ENCODE assay signal across 13 mouse cellular contexts in genomic region chr13:107573499-107574355, GRCm38 (mm10).
DNase-seq lines count a peak whose midpoint lies in the region; ATAC-seq lines count a peak whose summit lies in the region.
"Had no signal": no experiment of that assay in that cellular context is flagged by ENCODE, and none has a peak within 500 bp of the region (broad histone marks: within the 10 kb centered on the region; RNA-seq: fewer than 3 reads in every experiment).

No protein-coding gene starts in this region.

- H3K4me2 ChIP-seq in midbrain, embryonic 11.5 days: no peak overlapping the region
- H3K4me2 ChIP-seq: liver, embryonic 15.5 days had no signal

- no peaks in the 10 kb centered on the region for H3K36me3 ChIP-seq in midbrain, embryonic 11.5 days (ENCODE audit: control insufficient read depth, insufficient read depth, low read length)
- no peaks in the 10 kb centered on the region for H3K36me3 ChIP-seq in midbrain, embryonic 10.5 days
- H3K36me3 ChIP-seq: liver, embryonic 15.5 days had no signal

- H3K9me3 ChIP-seq in midbrain, embryonic 11.5 days (ENCODE audit: control insufficient read depth, low read length): no peaks in the 10 kb centered on the region
- H3K9me3 ChIP-seq in midbrain, embryonic 10.5 days (replicated peaks): no peaks in the 10 kb centered on the region
- H3K9me3 ChIP-seq: liver, embryonic 15.5 days had no signal

- no peak for ATAC-seq in midbrain, embryonic 11.5 days (ENCODE audit: low FRiP score)

- no peak overlapping the region for H3K27ac ChIP-seq in midbrain, embryonic 11.5 days (ENCODE audit: low read depth, low read length)
- H3K27ac ChIP-seq in midbrain, embryonic 10.5 days (replicated peaks): no peak overlapping the region
- H3K27ac ChIP-seq: liver, embryonic 15.5 days; macrophage had no signal

- H3K27me3 ChIP-seq in midbrain, embryonic 11.5 days (ENCODE audit: control insufficient read depth, insufficient read depth, low read length): no peaks in the 10 kb centered on the region
- no peaks in the 10 kb centered on the region for H3K27me3 ChIP-seq in midbrain, embryonic 10.5 days (ENCODE audit: low read depth, poor library complexity, severe bottlenecking)
- H3K27me3 ChIP-seq: liver, embryonic 15.5 days had no signal

- no peaks in the 10 kb centered on the region for H3K4me1 ChIP-seq in midbrain, embryonic 11.5 days (ENCODE audit: control insufficient read depth, insufficient read depth, low read length)
- no peaks in the 10 kb centered on the region for H3K4me1 ChIP-seq in midbrain, embryonic 10.5 days

- no peak overlapping the region for H3K4me3 ChIP-seq in midbrain, embryonic 11.5 days (ENCODE audit: low read depth, low read length)
- H3K4me3 ChIP-seq in midbrain, embryonic 10.5 days: no peak overlapping the region
- H3K4me3 ChIP-seq: liver, embryonic 15.5 days; myocyte had no signal

- no peak overlapping the region for H3K9ac ChIP-seq in midbrain, embryonic 11.5 days (ENCODE audit: low read length)
- H3K9ac ChIP-seq: liver, embryonic 15.5 days had no signal

- WGBS in midbrain, embryonic 11.5 days: 85% methylated on average over 9 of the region's 9 CpGs
- WGBS in midbrain, embryonic 10.5 days: 84% methylated on average over 9 of the region's 9 CpGs

- peak; percentile 38 to 64 for DNase-seq in cerebellum, postnatal 10 days
- DNase-seq in cerebellum, postnatal 4 days (ENCODE audit: low spot score in 2 of 2): no peak
- DNase-seq in midbrain, embryonic 11.5 days (ENCODE audit: low spot score, missing footprints): peak; percentile 45
- no peak for DNase-seq in midbrain, embryonic 10.5 days (ENCODE audit: low spot score)
- DNase-seq in frontal cortex, adult 2 months (ENCODE audit: extremely low spot score in 1 of 2, low spot score in 1 of 2): peak; percentile 43 to 53
- peak; percentile 4 for DNase-seq in right cerebral cortex, postnatal 4 days
- no peak for DNase-seq in adipocyte (ENCODE audit: low spot score)
- DNase-seq in embryo, embryonic 11 days: no peak
- DNase-seq: B cell, adult 2 months; heart, postnatal 36 days had no signal

Comparison
In these comparisons a context has a peak if more than half of its experiments do, and no peak if none do; other contexts are left out.
1. DNase-seq: peak in cerebellum, postnatal 10 days (2 of 2), midbrain, embryonic 11.5 days (single experiment), frontal cortex, adult 2 months (2 of 2) and right cerebral cortex, postnatal 4 days (single experiment); none in cerebellum, postnatal 4 days (0 of 2), midbrain, embryonic 10.5 days (single experiment), adipocyte (single experiment) and embryo, embryonic 11 days (single experiment).